Comparison of ENCODE assay signal across 11 mouse cellular contexts in genomic region chr5:65918601-65919000, GRCm38 (mm10). TPM values are rescaled to one million over a fixed set of nuclear protein-coding genes. Genes with fewer than 3 reads are reported as not detected.
DNase-seq lines count a peak whose midpoint lies in the region; ATAC-seq and TF ChIP-seq lines count a peak whose summit lies in the region.
"Had no signal": no experiment of that assay in that cellular context is flagged by ENCODE, and none has a peak within 500 bp of the region (broad histone marks: within the 10 kb centered on the region; RNA-seq: fewer than 3 reads in every experiment).

No protein-coding gene starts in this region.

- no peak for TF ChIP-seq POLR2A in brain, embryonic 14.5 days (IDR thresholded peaks at IDR 0.05; ENCODE audit: borderline replicate concordance, extremely low read depth, insufficient read depth, insufficient read length, poor library complexity, severe bottlenecking)

- no peaks in the 10 kb centered on the region for H3K27me3 ChIP-seq in midbrain, embryonic 12.5 days
- H3K27me3 ChIP-seq in midbrain, embryonic 11.5 days (ENCODE audit: control insufficient read depth, insufficient read depth, low read length): no peaks in the 10 kb centered on the region
- H3K27me3 ChIP-seq in hindbrain, embryonic 12.5 days: no peaks in the 10 kb centered on the region

- H3K4me3 ChIP-seq in midbrain, embryonic 12.5 days: no peak overlapping the region
- H3K4me3 ChIP-seq in midbrain, embryonic 11.5 days (ENCODE audit: low read depth, low read length): no peak overlapping the region
- no peak overlapping the region for H3K4me3 ChIP-seq in hindbrain, embryonic 12.5 days
- H3K4me3 ChIP-seq in layer of hippocampus, adult 2 months: no peak overlapping the region

- WGBS in midbrain, embryonic 12.5 days: 77% methylated on average over 3 of the region's 3 CpGs
- 79% methylated on average over 3 of the region's 3 CpGs for WGBS in midbrain, embryonic 11.5 days
- WGBS in hindbrain, embryonic 12.5 days: 82% methylated on average over 3 of the region's 3 CpGs

- no peak for TF ChIP-seq CTCF in brain, embryonic 14.5 days (IDR thresholded peaks at IDR 0.05; ENCODE audit: borderline replicate concordance, extremely low read depth, insufficient read depth, insufficient read length)
- TF ChIP-seq CTCF in layer of hippocampus, adult 2 months (conservative IDR thresholded peaks at IDR 0.05): no peak

- H3K36me3 ChIP-seq in midbrain, embryonic 12.5 days: no peaks in the 10 kb centered on the region
- H3K36me3 ChIP-seq in midbrain, embryonic 11.5 days (ENCODE audit: control insufficient read depth, insufficient read depth, low read length): no peaks in the 10 kb centered on the region
- no peaks in the 10 kb centered on the region for H3K36me3 ChIP-seq in hindbrain, embryonic 12.5 days

- peak; percentile 74; the same call in 1 of the 2 replicates for ATAC-seq in midbrain, embryonic 12.5 days (ENCODE audit: low FRiP score, low read depth)
- ATAC-seq in midbrain, embryonic 11.5 days (ENCODE audit: low FRiP score): no peak
- no peak for ATAC-seq in hindbrain, embryonic 12.5 days (ENCODE audit: low FRiP score)

- no peak for DNase-seq in midbrain, embryonic 11.5 days (ENCODE audit: low spot score, missing footprints)
- DNase-seq in brain, embryonic 14.5 days (ENCODE audit: low read depth): peak; percentile 81
- peak; percentile 56 for DNase-seq in naive thymus-derived CD4-positive, alpha-beta T cell, adult 2 months (ENCODE audit: low read depth)
- DNase-seq in ovary, adult 18-20 months (ENCODE audit: low spot score): no peak
- no peak for DNase-seq in gastrocnemius, postnatal 25 days
- DNase-seq in layer of hippocampus, adult 2 months (ENCODE audit: low spot score in 2 of 2): no peak
- DNase-seq: gastrocnemius, postnatal 14 days; heart, postnatal 10 days had no signal

- H3K4me1 ChIP-seq in midbrain, embryonic 12.5 days: peaks cover 13% of the 10 kb centered on the region
- H3K4me1 ChIP-seq in midbrain, embryonic 11.5 days (ENCODE audit: control insufficient read depth, insufficient read depth, low read length): peaks cover 4% of the 10 kb centered on the region; the same call in 1 of the 2 replicates
- peaks cover 8% of the 10 kb centered on the region for H3K4me1 ChIP-seq in hindbrain, embryonic 12.5 days

- H3K4me2 ChIP-seq in midbrain, embryonic 12.5 days (replicated peaks): no peak overlapping the region
- no peak overlapping the region for H3K4me2 ChIP-seq in midbrain, embryonic 11.5 days
- no peak overlapping the region for H3K4me2 ChIP-seq in hindbrain, embryonic 12.5 days (replicated peaks)

- no peak overlapping the region for H3K9ac ChIP-seq in midbrain, embryonic 12.5 days (replicated peaks)
- H3K9ac ChIP-seq in midbrain, embryonic 11.5 days (ENCODE audit: low read length): no peak overlapping the region
- H3K9ac ChIP-seq in hindbrain, embryonic 12.5 days: no peak overlapping the region

- H3K27ac ChIP-seq in midbrain, embryonic 12.5 days (replicated peaks): peak overlapping the region; percentile 69
- H3K27ac ChIP-seq in midbrain, embryonic 11.5 days (ENCODE audit: low read depth, low read length): no peak overlapping the region
- 0 out of 2 replicates have a peak overlapping the region, but pooled peaks have one; percentile 30 for H3K27ac ChIP-seq in hindbrain, embryonic 12.5 days
- H3K27ac ChIP-seq in layer of hippocampus, adult 2 months: no peak overlapping the region

- H3K9me3 ChIP-seq in midbrain, embryonic 12.5 days: no peaks in the 10 kb centered on the region
- H3K9me3 ChIP-seq in midbrain, embryonic 11.5 days (ENCODE audit: control insufficient read depth, low read length): no peaks in the 10 kb centered on the region
- H3K9me3 ChIP-seq in hindbrain, embryonic 12.5 days (replicated peaks): no peaks in the 10 kb centered on the region

RNA-seq across cellular contexts. Expression of gene Chrna9, which starts 16.1 kb away (rescaled TPM):
- not detected in 2 replicates for polyA plus RNA-seq in midbrain, embryonic 12.5 days (2016; fragmentation: Nextera tagmentation; extraction: Ambion mirVana)
- not detected in 2 replicates for polyA plus RNA-seq in midbrain, embryonic 11.5 days (2014; fragmentation: Nextera tagmentation; extraction: Ambion mirVana)
- polyA plus RNA-seq in brain, embryonic 14.5 days (2012; rRNA removed): not detected in 2 replicates
- 0.18 and 0.19 TPM in 2 replicates for polyA plus RNA-seq in hindbrain, embryonic 12.5 days (2016; fragmentation: Nextera tagmentation; extraction: Ambion mirVana)
- total RNA-seq in gastrocnemius, postnatal 25 days (2021): 10 to 100 TPM in 1 of 2 experiments, 1 to 10 TPM in 1; 5.4 to 11.4 TPM
- total RNA-seq in layer of hippocampus, adult 2 months (2021): not detected
- total RNA-seq: left cerebral cortex, postnatal 36 days had no signal

RNA-seq across cellular contexts. Expression of gene Rhoh, which starts 57.6 kb away (rescaled TPM):
- 0.31 and 0.47 TPM in 2 replicates for polyA plus RNA-seq in midbrain, embryonic 12.5 days (2016; fragmentation: Nextera tagmentation; extraction: Ambion mirVana)
- polyA plus RNA-seq in midbrain, embryonic 11.5 days (2014; fragmentation: Nextera tagmentation; extraction: Ambion mirVana): 0.21 and 0.33 TPM in 2 replicates
- 0.28 and 0.38 TPM in 2 replicates for polyA plus RNA-seq in brain, embryonic 14.5 days (2012; rRNA removed)
- 0.20 and 0.39 TPM in 2 replicates for polyA plus RNA-seq in hindbrain, embryonic 12.5 days (2016; fragmentation: Nextera tagmentation; extraction: Ambion mirVana)
- total RNA-seq in gastrocnemius, postnatal 25 days (2021): under 1 TPM; 0.18 to 0.29 TPM
- under 1 TPM; 0.69 to 0.97 TPM for total RNA-seq in layer of hippocampus, adult 2 months (2021)

Comparison
In these comparisons a context has a peak if more than half of its experiments do, and no peak if none do; other contexts are left out.
1. H3K27ac ChIP-seq: peak in midbrain, embryonic 12.5 days (single experiment) and hindbrain, embryonic 12.5 days (single experiment); none in midbrain, embryonic 11.5 days (single experiment) and layer of hippocampus, adult 2 months (single experiment).
2. DNase-seq: peak in brain, embryonic 14.5 days (single experiment) and naive thymus-derived CD4-positive, alpha-beta T cell, adult 2 months (single experiment); none in midbrain, embryonic 11.5 days (single experiment), ovary, adult 18-20 months (single experiment), gastrocnemius, postnatal 25 days (single experiment) and layer of hippocampus, adult 2 months (0 of 2).